Mouse (Mus musculus) kidney, postnatal 14 days (tissue): ENCODE results near the gene Creb5.

Source experiments
- DNase-seq: peaks from one replicate; pipeline ENCODE4 v3.0.0; 2022; ENCODE audit warnings: mixed read lengths

Gene Creb5

DNA sequence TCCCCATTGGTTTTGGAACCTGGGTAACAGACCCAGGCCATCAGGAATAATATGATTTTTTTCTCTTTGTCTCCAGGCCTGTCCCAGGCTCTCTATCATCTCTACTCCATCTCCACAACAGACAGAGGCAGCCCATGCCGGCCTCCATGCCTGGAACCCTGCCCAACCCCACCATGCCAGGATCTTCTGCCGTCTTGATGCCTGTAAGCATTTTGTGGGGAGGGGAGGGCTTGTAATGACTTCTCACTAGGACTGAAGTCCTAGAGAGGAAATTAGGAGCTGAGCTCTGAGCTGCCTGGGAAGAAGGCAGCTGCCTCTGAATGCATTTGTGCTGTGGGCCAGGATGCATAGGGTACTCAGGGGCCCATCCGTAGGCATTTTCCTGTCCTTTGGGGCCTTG lies 317.3 kb downstream of the Creb5 start:
- DNase-seq: no peak

DNA sequence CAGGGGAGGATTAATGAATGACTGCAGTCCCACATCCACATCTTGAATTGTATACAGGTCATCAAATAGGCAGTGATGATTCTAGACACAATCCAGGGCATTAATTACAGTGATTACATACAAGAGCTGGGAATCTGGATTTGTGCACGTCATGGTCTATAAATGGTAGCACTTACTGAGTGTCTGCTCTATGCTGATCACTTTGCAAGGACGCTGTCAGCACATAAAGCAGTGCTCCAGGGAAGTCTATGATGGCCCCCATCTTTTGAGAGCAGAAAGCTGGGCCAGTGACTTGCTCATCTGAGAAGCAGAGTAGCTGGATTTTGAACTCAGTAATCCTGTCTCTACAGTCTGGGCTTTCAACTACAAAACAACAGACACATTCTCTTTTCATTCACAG lies 318.1 kb downstream of the Creb5 start:
- DNase-seq: no peak

DNA sequence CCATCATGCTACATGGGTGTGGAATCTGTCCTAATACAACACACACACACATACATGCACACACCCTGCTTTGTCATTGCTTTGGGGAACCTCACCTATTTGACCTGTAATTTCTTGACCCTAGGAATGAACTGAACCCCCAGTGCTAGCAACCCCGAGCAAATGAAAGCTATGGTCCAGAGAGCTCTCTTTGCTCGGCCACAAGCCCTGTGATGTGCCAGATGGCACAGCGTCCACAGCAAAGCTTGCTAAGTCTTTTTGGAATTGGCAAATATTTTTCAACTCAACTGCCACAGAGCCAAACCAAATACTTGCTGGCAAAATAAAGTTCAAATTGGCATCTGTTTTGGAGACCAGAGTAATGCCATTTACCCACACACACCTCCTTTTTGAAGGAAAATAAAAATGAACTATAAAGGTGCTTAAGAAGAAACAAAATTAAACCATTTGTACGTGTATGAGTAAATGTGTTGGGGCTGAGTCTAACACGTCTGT lies 324.4 kb downstream of the Creb5 start:
- no peak for DNase-seq

DNA sequence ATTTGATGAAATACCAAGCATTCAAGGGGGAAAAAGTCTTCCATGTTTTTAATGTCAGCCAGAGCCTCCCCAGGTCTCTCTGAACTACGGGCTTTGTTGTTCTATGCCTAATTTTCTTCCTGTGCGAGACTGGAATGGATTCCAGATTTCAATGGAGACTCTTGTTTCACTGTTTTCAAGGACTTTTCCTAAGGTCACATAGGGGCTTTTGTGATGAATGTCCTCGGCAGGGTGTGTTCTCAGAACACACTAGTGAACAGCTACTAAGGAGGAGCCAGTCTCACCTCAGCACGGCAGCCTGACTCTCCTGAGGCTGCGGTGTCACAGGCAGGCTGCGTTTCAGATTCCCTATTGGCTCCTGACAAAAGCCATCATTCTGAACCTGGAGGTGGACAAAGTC lies 325.6 kb downstream of the Creb5 start:
- no peak for DNase-seq

DNA sequence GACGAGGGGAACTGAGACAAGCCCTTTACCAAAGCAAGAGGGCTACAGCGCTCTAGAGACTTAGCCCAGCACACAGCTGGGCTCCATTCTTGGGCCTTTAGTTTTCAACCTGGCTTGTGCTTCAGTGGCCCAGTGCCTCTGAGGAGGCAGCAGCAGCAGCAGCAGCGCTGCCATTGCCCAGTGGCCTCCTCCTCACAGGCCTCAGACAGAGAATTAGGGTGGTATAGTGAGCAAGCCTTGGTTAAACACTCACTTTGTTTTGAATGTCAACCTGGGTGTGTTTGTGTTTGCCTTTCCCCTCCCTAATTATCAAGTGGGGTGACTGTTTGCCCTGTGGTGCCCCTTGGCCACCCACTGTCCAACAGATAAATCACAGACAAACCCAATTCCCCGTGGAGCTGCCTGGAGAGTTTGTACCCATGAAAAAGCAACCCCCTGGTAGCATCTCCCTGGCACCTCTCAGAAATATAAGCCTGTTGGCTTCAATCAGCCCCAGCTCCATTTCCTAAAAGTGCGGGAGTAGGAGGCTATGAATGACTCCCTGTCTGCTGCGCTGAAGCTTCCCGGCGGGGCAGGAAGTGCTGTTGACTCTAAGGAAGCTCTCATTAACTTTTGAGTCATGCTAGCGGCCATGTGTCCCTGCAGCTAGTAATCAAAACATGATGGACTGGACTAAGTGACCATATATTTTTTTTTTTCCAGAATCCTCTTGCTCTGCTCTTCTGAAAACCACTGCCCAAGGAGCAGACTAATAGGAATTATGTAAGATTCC lies 328.6 kb downstream of the Creb5 start:
- peak; percentile 39 for DNase-seq

DNA sequence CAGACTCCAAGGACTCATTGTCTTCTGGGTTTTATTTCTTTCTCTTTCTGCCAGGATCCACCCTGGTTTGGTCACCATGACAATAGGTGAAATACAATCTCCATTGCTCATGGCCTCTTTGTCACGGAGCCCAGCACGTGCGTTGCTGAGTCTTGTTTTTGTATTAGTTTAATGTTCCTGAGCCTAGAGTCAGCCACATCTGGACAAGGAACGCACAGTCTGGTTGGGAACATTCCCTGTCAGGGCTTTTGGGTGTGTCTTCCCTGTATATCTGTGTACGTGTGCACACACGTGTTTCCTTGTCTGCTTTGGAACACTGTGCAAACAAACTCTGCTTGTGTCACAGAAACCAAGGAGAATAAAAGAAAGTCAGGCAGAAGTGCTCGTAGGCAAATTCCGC lies 331.1 kb downstream of the Creb5 start:
- no peak for DNase-seq

DNA sequence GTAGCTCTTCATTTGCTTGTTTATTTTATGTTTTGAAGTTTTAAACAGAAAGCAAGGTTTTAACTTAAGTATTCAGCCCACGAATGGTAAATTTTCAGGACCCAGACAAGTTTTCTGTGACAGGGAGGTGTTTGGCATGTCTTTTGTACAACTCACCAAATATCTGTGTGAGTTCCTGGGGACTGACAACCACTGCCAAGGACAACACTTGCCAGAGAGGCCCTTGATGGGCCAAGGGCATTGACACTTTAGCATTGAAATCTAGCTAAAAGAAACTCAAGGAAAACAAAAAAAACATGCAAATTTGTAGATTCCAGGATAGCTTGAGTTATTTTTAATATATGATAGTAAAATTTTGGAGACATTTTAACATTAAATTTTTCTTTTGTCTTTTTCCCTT lies 332.6 kb downstream of the Creb5 start:
- no peak for DNase-seq

DNA sequence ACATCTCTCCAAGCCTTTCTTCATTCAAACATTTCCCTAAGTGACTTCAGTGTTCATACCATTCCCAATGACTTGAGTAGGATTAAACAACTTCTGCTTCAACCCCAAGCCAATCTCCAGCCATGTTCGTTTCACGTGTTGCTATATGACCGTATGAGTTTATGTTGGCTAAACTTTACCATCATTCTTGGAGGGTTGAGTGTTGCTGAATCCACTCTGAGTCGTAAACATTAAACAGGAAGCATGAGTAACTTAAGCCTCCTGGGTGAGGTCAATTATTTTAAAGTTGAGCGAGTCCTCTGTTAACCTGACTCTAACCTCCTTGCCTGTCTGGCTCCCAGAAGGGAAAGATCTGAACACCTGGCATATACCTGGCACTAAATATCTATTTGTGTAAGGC lies 334.2 kb downstream of the Creb5 start:
- no peak for DNase-seq

DNA sequence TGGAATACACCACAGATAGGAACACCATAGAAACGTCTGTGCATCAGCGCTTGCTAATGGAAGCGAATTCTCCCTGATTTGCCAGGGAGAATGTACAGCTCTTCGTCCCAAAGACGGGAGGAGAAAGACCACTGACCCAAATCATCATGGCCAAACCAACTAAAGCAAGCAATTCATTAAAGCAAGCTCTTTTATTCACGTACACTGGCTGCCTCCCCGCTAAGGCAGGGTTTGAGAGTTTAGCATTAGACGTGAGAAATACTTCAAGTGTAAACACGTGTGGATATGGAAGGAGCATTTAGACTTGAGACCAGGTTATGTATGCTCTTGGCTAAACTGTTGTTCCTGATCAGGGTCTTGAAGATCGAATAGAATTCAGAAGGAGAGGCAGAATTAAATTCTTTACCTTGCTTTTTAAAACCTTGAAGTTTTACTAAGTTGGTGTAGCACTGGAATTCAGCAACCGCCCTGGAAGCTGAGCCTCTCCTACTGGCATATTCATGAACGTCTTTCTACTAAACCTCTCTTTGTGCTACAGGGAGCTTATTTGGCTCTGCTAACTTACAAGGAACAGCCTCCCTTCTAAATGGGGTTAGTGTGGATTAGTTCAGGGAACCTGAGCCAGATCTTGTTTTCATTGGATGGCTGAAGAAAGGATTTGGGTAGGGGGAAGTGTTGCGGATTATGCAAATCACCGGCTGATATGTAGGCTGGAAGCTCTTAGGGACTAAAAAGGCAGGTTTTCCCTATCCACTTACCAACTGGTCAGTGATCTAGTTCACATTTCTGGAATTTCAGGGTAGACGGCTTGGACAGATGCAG lies 337.6 kb downstream of the Creb5 start:
- no peak for DNase-seq

DNA sequence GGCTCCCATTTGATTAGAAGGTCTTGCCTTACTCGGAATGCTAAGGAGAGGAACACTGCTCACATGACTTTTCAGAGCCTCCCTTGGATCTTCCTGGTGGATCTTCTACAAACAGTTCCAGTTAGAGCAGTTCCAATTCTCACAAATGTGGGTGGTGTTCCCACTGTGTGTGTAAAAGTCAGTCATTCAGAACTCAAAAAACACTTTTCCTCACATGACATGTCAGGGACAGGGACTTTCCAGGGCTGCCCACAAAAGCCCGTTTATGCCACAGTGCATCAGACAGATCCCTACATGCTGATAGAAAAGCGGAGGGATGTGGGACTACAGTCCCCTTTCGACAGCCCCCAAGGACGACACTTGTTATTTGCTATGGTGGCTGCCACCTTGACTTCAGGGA lies 339.0 kb downstream of the Creb5 start:
- no peak for DNase-seq

DNA sequence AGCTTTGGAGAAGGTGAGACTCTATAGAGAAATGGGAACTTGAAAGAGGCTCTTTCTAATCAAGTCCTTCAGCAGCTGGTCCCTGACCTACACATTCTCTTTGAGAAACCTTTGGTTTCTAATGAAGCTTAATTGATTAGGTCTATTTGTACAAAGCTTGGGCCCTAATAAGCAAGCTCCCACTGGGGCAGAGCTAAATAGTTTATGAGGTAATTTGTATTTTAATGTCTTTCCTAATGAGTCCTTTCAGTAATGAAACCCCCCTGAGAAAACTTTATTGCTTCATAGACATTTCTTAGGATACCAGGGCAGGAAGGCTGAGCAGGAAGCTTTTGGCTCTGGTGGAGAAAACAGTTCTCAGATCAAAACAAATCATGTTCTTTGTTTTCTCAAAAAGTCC lies 341.6 kb downstream of the Creb5 start:
- peak; percentile 7 for DNase-seq

DNA sequence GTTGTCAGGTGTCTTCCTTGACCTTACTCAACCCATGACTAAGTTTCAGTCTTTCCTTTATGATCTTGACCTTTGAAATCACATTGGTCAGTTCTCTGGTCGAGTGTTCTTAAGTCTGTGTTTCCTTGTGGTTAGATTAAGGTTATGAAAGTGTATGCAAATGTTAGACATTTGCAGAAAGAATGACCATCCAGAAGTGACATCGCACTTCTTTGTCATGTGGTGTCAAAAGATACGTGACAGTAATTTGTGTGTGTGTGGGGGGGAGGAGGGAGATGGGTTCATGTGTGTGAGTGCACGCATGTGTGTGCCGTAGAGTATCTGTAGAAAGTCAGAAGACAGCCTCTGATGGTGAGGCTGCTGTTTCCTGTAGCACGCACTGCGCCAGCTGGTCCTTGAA lies 348.4 kb downstream of the Creb5 start:
- no peak for DNase-seq

DNA sequence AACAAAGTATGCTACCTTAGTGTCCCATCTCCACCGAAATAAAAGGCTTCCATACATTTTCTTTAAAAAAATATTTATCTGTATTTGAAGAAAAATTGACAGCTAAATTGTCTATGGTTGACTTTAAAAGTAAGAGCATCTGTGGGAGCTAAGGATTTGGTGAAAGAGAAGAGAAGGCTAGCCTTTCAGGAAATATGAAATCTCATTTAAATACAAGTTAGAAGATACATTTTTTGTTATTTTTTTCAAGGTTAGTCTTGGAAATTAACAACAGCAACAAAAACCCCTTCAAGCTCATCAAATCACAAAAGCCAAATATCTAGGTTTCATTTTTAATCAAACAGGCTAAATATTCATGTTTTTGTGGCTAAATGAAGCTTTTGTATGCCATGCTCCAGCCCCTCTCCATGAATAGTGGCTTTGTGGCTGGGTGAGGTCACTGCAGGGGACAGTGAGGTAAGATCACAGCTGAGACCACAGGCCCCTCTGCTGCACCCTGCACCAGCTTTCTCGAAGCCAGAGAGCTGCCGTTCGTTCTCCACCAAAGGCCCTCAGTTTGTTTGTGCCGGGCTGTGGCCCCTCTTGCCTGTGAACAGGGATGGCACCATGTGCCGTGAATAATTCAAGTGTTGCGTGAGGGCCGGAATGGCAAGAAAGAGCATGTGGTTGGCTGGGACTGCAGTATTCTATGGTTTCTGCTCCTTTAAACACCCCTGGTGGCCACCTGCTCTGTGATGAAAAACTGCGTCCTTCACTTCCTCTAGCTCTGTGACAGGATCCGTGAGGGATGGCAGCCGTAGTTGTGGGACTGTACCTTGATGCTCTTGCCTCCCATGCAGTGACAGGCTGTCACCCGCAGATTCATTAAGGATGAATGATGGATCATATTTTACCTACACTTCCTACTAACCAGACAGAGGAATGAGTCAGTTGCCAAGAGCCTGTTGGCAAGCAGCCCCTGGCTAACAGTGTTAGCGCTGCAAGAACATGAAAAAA lies 350.6 kb downstream of the Creb5 start:
- DNase-seq: no peak

DNA sequence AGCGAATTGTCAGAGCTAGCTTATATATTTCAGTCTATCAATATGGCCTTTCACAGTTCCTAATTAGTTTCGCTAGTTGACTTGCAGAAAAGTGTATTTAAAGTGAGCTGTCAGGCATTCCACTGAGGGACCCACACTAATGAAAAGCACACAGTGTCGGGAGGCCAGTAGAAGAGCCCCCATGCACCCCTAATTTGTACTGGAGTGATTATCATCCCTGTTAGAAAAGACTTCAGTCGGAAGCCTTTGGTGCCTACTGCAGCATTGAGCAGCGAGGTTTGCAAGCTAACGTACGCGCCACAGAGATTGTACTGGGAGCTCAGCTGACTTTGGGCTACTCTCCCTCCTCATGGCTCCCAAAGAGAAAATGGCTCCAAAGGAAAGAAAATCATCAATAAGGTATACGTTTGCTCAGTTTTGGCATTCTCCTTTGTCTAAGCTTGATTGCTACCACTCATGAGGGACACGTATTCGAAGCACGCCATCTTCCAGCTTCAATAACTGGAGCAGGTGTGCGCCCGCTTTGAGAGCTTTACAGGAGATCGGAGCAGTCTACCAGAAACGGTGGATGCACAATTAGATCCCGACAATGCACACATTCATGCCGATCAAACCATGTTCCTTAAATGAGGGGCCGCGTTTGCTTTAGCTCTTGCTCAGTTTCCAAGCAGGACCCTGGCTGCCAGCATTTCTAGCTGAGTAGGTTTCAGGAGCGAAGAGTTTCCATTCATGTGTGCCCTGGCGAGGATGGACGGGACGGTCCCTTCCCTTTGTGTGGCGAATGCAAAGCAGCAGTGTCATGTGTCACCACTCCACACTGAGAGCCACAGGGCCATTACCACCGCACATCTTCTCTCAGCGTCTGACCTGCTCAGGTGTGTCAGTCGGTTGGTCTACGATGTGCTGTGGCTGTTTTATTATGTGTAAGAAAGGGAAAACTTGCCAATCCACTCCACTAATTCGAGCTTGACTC lies 354.8 kb downstream of the Creb5 start:
- DNase-seq: no peak

DNA sequence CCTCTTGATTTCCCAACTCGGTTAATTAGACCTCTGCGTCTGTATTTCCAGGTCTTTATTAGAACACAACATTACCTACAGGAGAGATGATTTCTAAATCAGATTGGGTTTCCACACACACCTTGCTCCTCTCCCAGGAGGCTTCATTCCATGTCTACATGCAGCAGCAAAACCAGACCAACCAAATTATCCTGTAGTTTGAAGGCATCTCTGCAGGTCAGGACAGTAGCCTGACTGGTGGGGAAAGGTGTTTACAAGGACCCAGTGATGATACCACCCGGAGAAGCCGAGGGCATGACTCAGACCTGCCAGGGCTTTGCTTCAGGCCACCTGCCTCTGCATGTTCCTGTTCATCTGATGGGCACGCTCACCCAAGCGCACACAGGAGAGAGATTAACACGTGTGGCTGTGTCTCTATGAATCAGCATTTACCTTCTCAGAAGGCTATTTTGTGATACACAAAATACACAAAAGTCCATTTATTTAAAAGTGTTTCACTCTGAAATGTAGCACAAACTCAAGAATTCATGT lies 355.8 kb downstream of the Creb5 start:
- DNase-seq: no peak

DNA sequence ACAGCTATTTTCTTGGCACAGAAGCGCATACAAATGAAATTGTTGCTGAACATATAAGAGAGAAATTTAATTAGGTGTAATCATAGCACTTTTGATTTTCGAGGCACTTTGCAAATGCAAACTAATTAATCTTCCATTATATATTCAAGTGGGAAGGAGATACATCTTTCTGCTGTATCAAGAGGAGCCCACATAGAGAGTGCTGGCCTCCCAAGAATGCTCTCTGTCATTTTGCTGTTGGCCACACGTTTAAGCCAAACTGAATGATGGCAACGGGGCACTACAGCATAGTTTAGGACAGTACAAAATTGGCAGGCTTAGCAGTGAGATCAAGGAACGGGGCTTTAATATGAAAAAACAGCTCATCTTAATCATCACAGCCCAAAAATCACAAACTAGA lies 356.4 kb downstream of the Creb5 start:
- no peak for DNase-seq

DNA sequence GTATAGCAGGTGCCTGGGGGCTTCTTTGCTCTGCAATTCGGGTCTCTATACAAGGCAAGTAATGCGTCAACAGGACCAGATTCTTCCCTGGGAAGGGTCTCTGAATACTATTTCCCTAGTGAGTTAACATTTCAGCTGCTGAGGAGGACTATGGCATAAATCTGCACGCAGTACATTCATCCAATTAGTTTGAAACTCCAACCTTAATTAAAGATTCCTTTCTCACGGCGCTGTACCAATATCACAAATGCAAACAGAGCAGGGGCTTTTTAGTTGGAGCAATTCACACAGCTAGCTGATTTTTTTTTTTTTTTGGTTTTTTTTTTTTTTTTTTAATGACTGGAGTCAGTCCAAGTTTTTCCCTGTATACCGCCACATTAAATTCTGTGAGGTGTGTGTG lies 357.0 kb downstream of the Creb5 start:
- no peak for DNase-seq

DNA sequence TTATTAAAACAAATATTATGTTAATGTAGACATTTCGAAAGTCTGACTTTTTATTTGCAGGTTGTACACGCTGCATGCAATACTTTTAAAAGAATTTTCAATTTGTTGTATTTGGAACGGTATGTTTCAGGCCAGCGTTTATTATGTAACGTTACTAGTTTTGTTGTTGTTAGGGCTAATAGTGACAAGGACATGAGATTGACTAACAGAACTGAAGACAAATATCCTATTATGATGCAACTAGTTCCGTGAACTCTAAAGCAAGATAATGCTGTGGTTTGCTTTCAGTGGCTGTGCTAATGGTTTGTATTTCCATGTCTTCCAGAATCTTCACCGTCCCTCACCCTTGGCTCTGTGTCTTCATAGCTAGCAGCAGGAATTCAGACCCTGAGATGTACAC lies 357.9 kb downstream of the Creb5 start:
- no peak for DNase-seq

DNA sequence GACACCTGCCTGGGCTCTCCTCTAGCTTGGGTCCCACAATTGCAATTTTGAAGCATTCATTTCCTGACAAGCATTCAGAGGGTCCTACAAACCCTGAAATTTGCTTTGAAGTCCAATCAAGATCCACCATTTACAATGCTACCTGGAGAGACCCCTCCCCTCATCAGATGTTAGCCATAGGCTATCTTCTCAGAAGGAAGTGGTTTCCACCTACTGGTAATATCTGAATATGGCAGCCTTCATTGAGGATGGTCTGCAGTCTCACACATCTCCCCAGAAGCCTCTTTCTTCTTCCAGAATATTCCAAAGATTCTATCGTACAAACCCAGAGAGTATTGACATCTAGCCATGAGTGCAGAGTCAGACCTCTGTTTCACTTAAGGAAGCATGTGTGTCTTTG lies 362.7 kb downstream of the Creb5 start:
- no peak for DNase-seq

DNA sequence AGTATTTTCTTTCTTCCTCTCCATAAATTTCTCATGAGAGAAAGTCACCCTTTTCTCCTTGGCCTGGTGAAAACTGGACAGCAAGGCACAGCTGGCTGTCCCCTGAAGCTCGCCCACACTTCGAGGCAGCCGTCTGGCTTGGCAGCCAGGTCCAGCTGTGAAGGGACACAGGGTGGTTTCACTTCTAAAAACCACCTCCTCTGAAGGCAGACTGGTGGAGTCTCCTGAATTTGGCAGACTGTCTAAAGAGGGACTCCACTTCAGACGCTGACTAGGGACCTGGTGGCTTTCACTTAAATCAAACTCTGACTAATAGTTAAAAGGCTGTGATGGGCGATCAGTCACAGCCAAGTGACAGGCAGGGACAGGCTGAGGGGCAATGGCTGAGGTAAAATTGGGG lies 365.6 kb downstream of the Creb5 start:
- DNase-seq: no peak

DNA sequence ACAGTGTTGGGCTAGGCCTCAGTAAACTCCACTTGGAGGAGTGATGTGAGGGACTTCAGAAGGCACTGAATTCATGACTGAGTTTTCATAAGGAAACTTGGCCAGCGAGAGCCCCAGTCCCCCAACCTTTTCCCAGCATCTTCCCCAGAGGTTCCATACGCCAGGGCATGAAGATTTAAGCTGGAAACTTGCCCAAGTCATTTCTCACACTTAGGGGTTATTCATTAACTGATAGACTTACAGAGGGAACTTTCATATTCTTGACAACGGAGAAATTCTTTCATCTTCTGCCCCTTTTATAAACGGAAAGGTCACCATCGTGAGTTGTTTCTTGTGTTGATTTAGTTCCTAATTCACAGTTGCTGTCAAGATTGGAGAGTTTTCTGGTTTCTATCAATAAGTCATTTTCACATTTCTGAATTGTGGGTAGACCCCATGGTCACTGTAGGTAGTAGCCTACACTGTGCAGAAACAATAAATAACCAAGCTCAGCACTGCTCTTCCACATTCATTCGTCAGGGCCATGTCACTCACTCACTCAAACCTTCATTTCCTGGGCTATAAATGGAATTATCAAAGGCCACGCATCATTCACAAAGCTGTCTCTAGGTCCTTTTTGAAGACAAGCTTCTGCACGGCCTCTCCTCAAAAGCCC lies 366.8 kb downstream of the Creb5 start:
- peak; percentile 15 for DNase-seq
